Mouse (Mus musculus) bone marrow, adult 2 months (tissue): Measurements from ENCODE around the gene Mrpl11.

Experiments
- CTCF ChIP-seq: fragments of 200-500 bp; IDR thresholded peaks from 2 replicates; pipeline ENCODE4 v1.5.1; 2011; ENCODE audit warnings: low read length, control low read depth; ENCODE audit not compliant: control insufficient read depth, insufficient read depth
- POLR2A ChIP-seq: fragments of 200-500 bp; IDR thresholded peaks from 2 replicates; pipeline ENCODE4 v1.6.1; 2011; ENCODE audit warnings: low read depth, mild to moderate bottlenecking, control low read depth, low read length, borderline replicate concordance; ENCODE audit not compliant: control insufficient read depth

- TF ChIP-seq CTCF (no peak), POLR2A (no peak)
Observed at GRCm38 (mm10) chr19:4925121-4925860, 36.7 kb upstream of the Mrpl11 start.
